ENCODE assay signal across 8 mouse cellular contexts in genomic region chr6:145276265-145276780, GRCm38 (mm10). TPM values are rescaled to one million over a fixed set of nuclear protein-coding genes. Genes with fewer than 3 reads are reported as not detected.
DNase-seq lines count a peak whose midpoint lies in the region; ATAC-seq and TF ChIP-seq lines count a peak whose summit lies in the region.

No protein-coding gene starts in this region.

- TF ChIP-seq CTCF in cerebellum, adult 2 months (IDR thresholded peaks at IDR 0.05; ENCODE audit: borderline replicate concordance, insufficient read depth, low read depth, low read length) = no peak

- no peaks in the 10 kb centered on the region for H3K36me3 ChIP-seq in hindbrain, embryonic 13.5 days
- no peaks in the 10 kb centered on the region for H3K36me3 ChIP-seq in limb, embryonic 14.5 days (ENCODE audit: control insufficient read depth, insufficient read depth, low read length)
- no peaks in the 10 kb centered on the region for H3K36me3 ChIP-seq in midbrain, embryonic 14.5 days (ENCODE audit: control insufficient read depth, insufficient read depth, low read length)

- H3K9me3 ChIP-seq in hindbrain, embryonic 13.5 days = no peaks in the 10 kb centered on the region
- H3K9me3 ChIP-seq in limb, embryonic 14.5 days (ENCODE audit: control insufficient read depth, low read length) = no peaks in the 10 kb centered on the region
- H3K9me3 ChIP-seq in midbrain, embryonic 14.5 days (ENCODE audit: control insufficient read depth, low read length) = no peaks in the 10 kb centered on the region

- no peaks in the 10 kb centered on the region for H3K4me1 ChIP-seq in cerebellum, adult 2 months (ENCODE audit: control insufficient read depth, insufficient read depth, low read length)
- H3K4me1 ChIP-seq in hindbrain, embryonic 13.5 days (replicated peaks) = peaks cover 7% of the 10 kb centered on the region
- 0 out of 2 replicates have a peak, but pooled peaks cover 2% of the 10 kb centered on the region for H3K4me1 ChIP-seq in limb, embryonic 14.5 days (ENCODE audit: control insufficient read depth, insufficient read depth, low read length)
- peaks cover 5% of the 10 kb centered on the region for H3K4me1 ChIP-seq in midbrain, embryonic 14.5 days (ENCODE audit: control insufficient read depth, insufficient read depth, low read length)

- H3K27ac ChIP-seq in cerebellum, adult 2 months (ENCODE audit: insufficient read depth, low read length) = no peak overlapping the region
- no peak overlapping the region for H3K27ac ChIP-seq in hindbrain, embryonic 13.5 days
- H3K27ac ChIP-seq in limb, embryonic 14.5 days (replicated peaks; ENCODE audit: low read depth, low read length) = no peak overlapping the region
- no peak overlapping the region for H3K27ac ChIP-seq in midbrain, embryonic 14.5 days (replicated peaks; ENCODE audit: low read depth, low read length)

- no peaks in the 10 kb centered on the region; the same call in 1 of the 2 replicates for H3K27me3 ChIP-seq in cerebellum, adult 2 months (ENCODE audit: control insufficient read depth, insufficient read depth, low read length)
- H3K27me3 ChIP-seq in hindbrain, embryonic 13.5 days = 0 out of 2 replicates have a peak, but pooled peaks cover 7% of the 10 kb centered on the region
- H3K27me3 ChIP-seq in limb, embryonic 14.5 days (ENCODE audit: control insufficient read depth, insufficient read depth, low read length) = no peaks in the 10 kb centered on the region
- H3K27me3 ChIP-seq in midbrain, embryonic 14.5 days (ENCODE audit: control insufficient read depth, insufficient read depth, low read length) = no peaks in the 10 kb centered on the region

- whole genome bisulfite sequencing in cerebellum, adult 2 months = 6% methylated on average over 17 of the region's 17 CpGs
- 2% methylated on average over 17 of the region's 17 CpGs for WGBS in hindbrain, embryonic 13.5 days
- WGBS in limb, embryonic 14.5 days = 3% methylated on average over 17 of the region's 17 CpGs
- WGBS in midbrain, embryonic 14.5 days = 7% methylated on average over 17 of the region's 17 CpGs

- no peak overlapping the region for H3K9ac ChIP-seq in hindbrain, embryonic 13.5 days
- H3K9ac ChIP-seq in limb, embryonic 14.5 days (ENCODE audit: low read depth, low read length, severe bottlenecking) = no peak overlapping the region
- H3K9ac ChIP-seq in midbrain, embryonic 14.5 days (replicated peaks; ENCODE audit: low read length) = no peak overlapping the region

- no peak for TF ChIP-seq POLR2A in cerebellum, adult 2 months (IDR thresholded peaks at IDR 0.05; ENCODE audit: borderline replicate concordance, insufficient read depth, low read length)
- no peak for TF ChIP-seq POLR2A in limb, embryonic 14.5 days (IDR thresholded peaks at IDR 0.05; ENCODE audit: borderline replicate concordance, extremely low read depth, insufficient read depth, insufficient read length)

- no peak for ATAC-seq in hindbrain, embryonic 13.5 days (ENCODE audit: low FRiP score)
- ATAC-seq in limb, embryonic 14.5 days (ENCODE audit: low FRiP score, low read depth) = no peak; the same call in 1 of the 2 replicates
- ATAC-seq in midbrain, embryonic 14.5 days (ENCODE audit: low FRiP score, low TSS enrichment) = no peak

- DNase-seq in layer of hippocampus, adult 11-12 months (ENCODE audit: low spot score) = peak; percentile 36
- no peak for DNase-seq in layer of hippocampus, postnatal 14 days (ENCODE audit: low spot score in 2 of 2)
- DNase-seq in cerebellum, adult 2 months = peak; percentile 62 to 75
- DNase-seq in forelimb bud, embryonic 11.5 days (ENCODE audit: low read depth, low spot score) = peak; percentile 62
- DNase-seq in limb, embryonic 14.5 days (ENCODE audit: low spot score) = peak; percentile 73
- DNase-seq in midbrain, embryonic 14.5 days = peak; percentile 73
- DNase-seq in spleen, adult 18-20 months = peak; percentile 57 to 59

- no peak overlapping the region for H3K4me3 ChIP-seq in cerebellum, adult 2 months (replicated peaks; ENCODE audit: insufficient read depth, low read depth, low read length)
- H3K4me3 ChIP-seq in hindbrain, embryonic 13.5 days = 0 out of 2 replicates have a peak overlapping the region, but pooled peaks have one; percentile 6
- H3K4me3 ChIP-seq in limb, embryonic 14.5 days (replicated peaks; ENCODE audit: low read length) = no peak overlapping the region; the same call in 1 of the 2 replicates
- 0 out of 2 replicates have a peak overlapping the region, but pooled peaks have one; percentile 7 for H3K4me3 ChIP-seq in midbrain, embryonic 14.5 days (replicated peaks; ENCODE audit: low read depth, low read length)

- H3K4me2 ChIP-seq in hindbrain, embryonic 13.5 days = peak overlapping the region; percentile 43
- peak overlapping the region; percentile 35 for H3K4me2 ChIP-seq in limb, embryonic 14.5 days (replicated peaks; ENCODE audit: low read depth, low read length, severe bottlenecking)
- H3K4me2 ChIP-seq in midbrain, embryonic 14.5 days (ENCODE audit: low read length) = peak overlapping the region; percentile 32

RNA-seq across cellular contexts. Expression of gene Kras, which starts 26.3 kb away (rescaled TPM):
- 10 to 100 TPM; 70.7 to 77.2 TPM for total RNA-seq in layer of hippocampus, postnatal 14 days (2021)
- 38.6 and 40.8 TPM in 2 replicates for polyA plus RNA-seq in cerebellum, adult 2 months (2012; rRNA removed)
- polyA plus RNA-seq in hindbrain, embryonic 13.5 days (2015; fragmentation: Nextera tagmentation; extraction: Ambion mirVana) = 83.4 and 90.0 TPM in 2 replicates
- 33.3 and 35.1 TPM in 2 replicates for polyA plus RNA-seq in limb, embryonic 14.5 days (2012; rRNA removed)
- 67.8 and 74.1 TPM in 2 replicates for polyA plus RNA-seq in limb, embryonic 14.5 days (2014; fragmentation: Nextera tagmentation; extraction: Ambion mirVana)
- polyA plus RNA-seq in midbrain, embryonic 14.5 days (2014; fragmentation: Nextera tagmentation; extraction: Ambion mirVana) = 115 and 120 TPM in 2 replicates

Comparison
In these comparisons a context has a peak if more than half of its experiments do, and no peak if none do; other contexts are left out.
1. DNase-seq: peak in layer of hippocampus, adult 11-12 months (single experiment), cerebellum, adult 2 months (2 of 2), forelimb bud, embryonic 11.5 days (single experiment), limb, embryonic 14.5 days (single experiment), midbrain, embryonic 14.5 days (single experiment) and spleen, adult 18-20 months (2 of 2); none in layer of hippocampus, postnatal 14 days (0 of 2).
2. H3K4me3 ChIP-seq: peak in hindbrain, embryonic 13.5 days (single experiment) and midbrain, embryonic 14.5 days (single experiment); none in cerebellum, adult 2 months (single experiment) and limb, embryonic 14.5 days (single experiment).
3. Peak in every context shown above with its lines, with median percentiles within 50 percentile points of each other: H3K4me2 ChIP-seq.